Mouse (Mus musculus): ENCODE data around the gene Bscl2. TPM values are rescaled to one million over a fixed set of nuclear protein-coding genes. Genes with fewer than 3 reads are reported as not detected.

Gene Bscl2
- 54.1 and 55.3 TPM in 2 replicates for polyA plus RNA-seq (2014; fragmentation: Nextera tagmentation; extraction: Ambion mirVana)

DNA sequence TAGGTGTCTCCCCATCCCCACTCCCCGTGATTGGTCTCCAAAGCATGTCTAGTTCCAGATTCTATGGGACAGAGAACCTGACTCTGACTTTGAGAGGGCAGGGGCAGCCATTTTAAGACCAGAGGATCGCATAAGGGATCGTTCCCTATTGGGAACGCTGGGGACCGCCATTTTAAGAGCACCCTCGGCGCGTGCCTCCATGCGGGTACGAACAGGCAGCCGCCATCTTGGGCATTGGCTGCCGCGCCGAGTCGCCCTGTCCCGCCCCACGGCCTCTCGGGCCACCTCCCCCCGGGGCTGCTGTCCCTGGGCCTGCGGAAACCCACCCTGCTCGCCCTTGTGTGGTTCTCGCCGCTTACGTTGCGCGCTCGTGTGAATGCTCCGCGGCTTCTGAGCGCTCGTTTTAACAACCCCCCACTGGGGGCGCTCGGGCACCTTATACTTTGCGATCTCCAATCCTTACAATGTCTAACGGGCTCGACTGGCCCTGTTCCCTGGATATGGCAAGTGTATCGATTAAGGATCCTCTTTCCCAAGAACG is at the start of gene Bscl2:
Bscl2 (plus strand) TSS at position 217 of the 541 bp plus-strand sequence.
- Histone ChIP-seq H3K4me2 (ENCODE audit: low read depth) (peak within 1 kb of the TSS; percentile 65), H3K4me3 (ENCODE audit: low read depth, low read length) (peak within 1 kb of the TSS; percentile 44), H3K36me3 (ENCODE audit: control insufficient read depth, insufficient read depth, low read length) (peaks cover 9% of the 10 kb centered on the region), H3K9ac (ENCODE audit: low read length) (peak within 1 kb of the TSS; percentile 79), H3K27me3 (ENCODE audit: control insufficient read depth, insufficient read depth, low read length) (no peaks in the 10 kb centered on the region), H3K9me3 (ENCODE audit: control insufficient read depth, low read length) (no peaks in the 10 kb centered on the region), H3K27ac (ENCODE audit: low read depth, low read length) (peak within 1 kb of the TSS; percentile 90), H3K4me1 (ENCODE audit: control insufficient read depth, insufficient read depth, low read length) (peaks cover 12% of the 10 kb centered on the region)
- DNase-seq (ENCODE audit: low spot score), result peak; percentile 89
- under 1% methylated on average over 38 of the region's 38 CpGs for WGBS
- ATAC-seq (ENCODE audit: insufficient read depth, low FRiP score, low TSS enrichment), result peak; percentile 74

DNA sequence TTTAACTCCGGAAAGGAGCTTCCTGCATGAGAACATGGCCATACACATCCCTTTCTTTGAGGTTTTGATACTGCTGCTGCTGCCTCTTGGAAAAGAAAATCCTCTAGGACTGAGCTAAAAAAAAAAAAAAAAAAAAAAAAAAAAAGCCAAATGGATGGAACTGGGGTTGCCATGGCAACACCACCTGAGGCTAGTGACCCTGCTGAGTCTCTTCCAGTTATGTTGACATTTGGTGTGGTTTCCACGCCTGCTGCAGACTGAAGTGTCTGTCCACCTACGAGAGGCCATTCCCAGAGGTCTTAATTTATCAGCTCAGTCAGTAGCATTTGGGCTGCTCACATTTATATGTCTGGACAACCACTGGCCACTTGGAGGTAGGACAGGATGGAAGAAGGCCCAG is 48.7 kb upstream of the Bscl2 start:
- no peak overlapping the region for H3K9ac ChIP-seq (ENCODE audit: low read length)
- no peak overlapping the region for H3K27ac ChIP-seq (ENCODE audit: low read depth, low read length)
- no peak for ATAC-seq (ENCODE audit: insufficient read depth, low FRiP score, low TSS enrichment)
- H3K36me3 ChIP-seq (ENCODE audit: control insufficient read depth, insufficient read depth, low read length), result peaks cover 5% of the 10 kb centered on the region
- H3K4me1 ChIP-seq (ENCODE audit: control insufficient read depth, insufficient read depth, low read length), result peaks cover 5% of the 10 kb centered on the region; the same call in 1 of the 2 replicates
- DNase-seq (ENCODE audit: low spot score), result peak; percentile 19
- H3K9me3 ChIP-seq (ENCODE audit: control insufficient read depth, low read length), result no peaks in the 10 kb centered on the region
- WGBS, result 13% methylated on average over 3 of the region's 3 CpGs
- H3K4me3 ChIP-seq (ENCODE audit: low read depth, low read length), result no peak overlapping the region
- no peaks in the 10 kb centered on the region for H3K27me3 ChIP-seq (ENCODE audit: control insufficient read depth, insufficient read depth, low read length)
- H3K4me2 ChIP-seq (ENCODE audit: low read depth), result no peak overlapping the region

DNA sequence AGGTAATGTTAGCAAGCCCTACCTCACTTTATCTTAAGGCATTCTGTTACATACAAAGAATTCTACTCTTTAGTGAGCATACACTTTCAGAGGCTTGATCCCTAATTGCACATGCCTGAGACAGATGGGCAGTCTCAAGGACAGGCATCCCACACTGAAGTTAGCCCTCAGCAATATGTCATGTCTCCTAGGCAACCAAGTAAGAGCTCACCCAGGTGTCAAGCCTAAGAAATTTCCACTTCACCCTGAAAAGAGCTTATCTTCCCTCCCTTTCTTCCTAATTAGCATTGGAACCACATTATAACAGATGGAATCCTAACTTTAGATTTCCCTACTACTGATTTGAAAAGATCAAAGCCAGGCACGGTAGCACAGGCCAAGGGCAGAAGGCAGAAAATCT is 48.1 kb upstream of the Bscl2 start:
- no peak overlapping the region for H3K9ac ChIP-seq (ENCODE audit: low read length)
- H3K4me1 ChIP-seq (ENCODE audit: control insufficient read depth, insufficient read depth, low read length), result peaks cover 5% of the 10 kb centered on the region; the same call in 1 of the 2 replicates
- H3K27ac ChIP-seq (ENCODE audit: low read depth, low read length), result no peak overlapping the region
- H3K9me3 ChIP-seq (ENCODE audit: control insufficient read depth, low read length), result no peaks in the 10 kb centered on the region
- DNase-seq (ENCODE audit: low spot score) (no peak), ATAC-seq (ENCODE audit: insufficient read depth, low FRiP score, low TSS enrichment) (no peak)
- H3K27me3 ChIP-seq (ENCODE audit: control insufficient read depth, insufficient read depth, low read length), result no peaks in the 10 kb centered on the region
- H3K4me2 ChIP-seq (ENCODE audit: low read depth), result no peak overlapping the region
- H3K4me3 ChIP-seq (ENCODE audit: low read depth, low read length), result no peak overlapping the region
- H3K36me3 ChIP-seq (ENCODE audit: control insufficient read depth, insufficient read depth, low read length), result peaks cover 12% of the 10 kb centered on the region
- whole genome bisulfite sequencing, result 63% methylated on average over 1 of the region's 1 CpGs

DNA sequence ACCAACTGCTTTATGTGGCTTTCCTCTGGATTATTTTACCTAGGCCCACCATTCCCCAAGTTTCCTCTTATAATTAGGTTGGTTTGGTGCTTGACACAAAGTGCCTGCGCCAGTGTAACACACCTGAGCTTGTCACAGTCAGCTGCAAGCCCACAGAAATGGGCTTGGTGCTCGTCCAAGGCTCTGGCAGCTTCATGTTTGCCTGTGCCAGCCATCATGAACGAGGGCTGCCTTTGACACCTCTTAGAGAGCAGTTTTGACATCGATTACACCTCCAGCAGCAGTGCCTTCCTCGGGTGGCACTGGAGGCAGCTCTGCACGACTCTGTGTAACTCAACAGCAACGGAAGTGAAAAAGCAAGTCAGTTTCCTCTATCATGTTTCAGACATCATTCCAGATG is 47.1 kb upstream of the Bscl2 start:
- 83% methylated on average over 7 of the region's 7 CpGs for WGBS
- peaks cover 12% of the 10 kb centered on the region for H3K36me3 ChIP-seq (ENCODE audit: control insufficient read depth, insufficient read depth, low read length)

DNA sequence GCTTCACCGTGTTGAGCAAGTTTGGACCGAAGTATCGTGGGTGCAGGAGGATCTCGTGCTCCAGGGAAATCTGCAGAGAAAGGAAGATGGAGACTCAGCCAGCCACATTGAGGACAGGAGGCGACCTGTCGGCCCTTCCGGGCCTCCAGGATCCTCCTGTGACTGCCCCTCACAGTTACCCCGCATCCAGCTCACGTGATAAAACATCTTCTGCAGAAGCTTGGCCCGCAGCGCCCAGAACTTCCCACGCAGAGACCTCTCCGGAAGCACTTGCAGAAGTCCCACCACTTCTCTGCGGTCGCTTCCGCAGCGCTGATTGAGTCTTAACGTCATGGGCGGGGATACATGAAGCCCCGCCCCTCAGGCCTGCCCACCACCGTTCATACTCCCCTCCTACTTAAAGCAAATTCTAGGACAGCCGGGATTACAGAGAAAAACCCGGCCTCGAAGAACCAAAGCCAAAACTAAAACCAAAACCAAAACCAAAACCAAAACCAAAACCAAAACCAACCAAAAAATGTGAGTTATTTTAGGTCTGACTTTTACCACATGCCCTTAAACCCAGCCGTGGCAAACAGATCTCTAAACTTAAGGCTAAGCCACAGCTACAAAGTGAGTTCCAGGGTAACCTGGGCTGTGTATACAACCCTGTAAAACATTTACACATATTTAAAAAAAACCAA is 38.9 kb upstream of the Bscl2 start, which contains the start of gene Polr2g:
Polr2g (minus strand) TSS at position 314 of the 683 bp plus-strand sequence.
- H3K27ac ChIP-seq (ENCODE audit: low read depth, low read length), result no peak within 1 kb of the TSS
- H3K4me3 ChIP-seq (ENCODE audit: low read depth, low read length), result peak within 1 kb of the TSS; percentile 71
- H3K27me3 ChIP-seq (ENCODE audit: control insufficient read depth, insufficient read depth, low read length), result no peaks in the 10 kb centered on the region
- peaks cover 8% of the 10 kb centered on the region for H3K36me3 ChIP-seq (ENCODE audit: control insufficient read depth, insufficient read depth, low read length)
- no peaks in the 10 kb centered on the region for H3K9me3 ChIP-seq (ENCODE audit: control insufficient read depth, low read length)
- peaks cover 13% of the 10 kb centered on the region for H3K4me1 ChIP-seq (ENCODE audit: control insufficient read depth, insufficient read depth, low read length)
- ATAC-seq (ENCODE audit: insufficient read depth, low FRiP score, low TSS enrichment) (peak; percentile 68), DNase-seq (ENCODE audit: low spot score) (peak; percentile 94)
- WGBS, result 2% methylated on average over 25 of the region's 25 CpGs
- H3K4me2 ChIP-seq (ENCODE audit: low read depth), result peak within 1 kb of the TSS; percentile 87
- peak within 1 kb of the TSS; percentile 74 for H3K9ac ChIP-seq (ENCODE audit: low read length)

More for the DNA sequence above, 47.1 kb upstream of the Bscl2 start:
- Histone ChIP-seq H3K4me3 (ENCODE audit: low read depth, low read length) (no peak overlapping the region), H3K4me1 (ENCODE audit: control insufficient read depth, insufficient read depth, low read length) (peaks cover 5% of the 10 kb centered on the region; the same call in 1 of the 2 replicates), H3K27ac (ENCODE audit: low read depth, low read length) (no peak overlapping the region), H3K9ac (ENCODE audit: low read length) (no peak overlapping the region), H3K4me2 (ENCODE audit: low read depth) (no peak overlapping the region), H3K27me3 (ENCODE audit: control insufficient read depth, insufficient read depth, low read length) (no peaks in the 10 kb centered on the region), H3K9me3 (ENCODE audit: control insufficient read depth, low read length) (no peaks in the 10 kb centered on the region)
- ATAC-seq (ENCODE audit: insufficient read depth, low FRiP score, low TSS enrichment) (no peak), DNase-seq (ENCODE audit: low spot score) (no peak)

DNA sequence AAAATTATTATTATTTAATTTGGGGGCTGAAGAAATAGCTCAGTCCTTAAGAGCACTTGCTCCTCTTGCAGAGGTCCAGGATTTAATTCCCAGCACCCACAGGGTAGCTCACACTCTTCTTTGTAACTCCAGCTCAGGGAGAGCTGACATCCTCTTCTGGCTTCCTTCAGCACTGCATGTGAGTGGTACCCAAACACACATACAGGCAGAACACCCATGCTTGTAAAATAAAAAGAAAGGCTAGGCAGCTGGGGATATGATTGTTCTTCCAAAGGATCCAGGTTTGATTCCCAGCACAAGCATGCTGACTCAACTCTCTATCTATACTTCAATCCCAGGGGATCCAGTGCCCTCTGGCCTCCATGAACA is 38.3 kb upstream of the Bscl2 start:
- Histone ChIP-seq H3K9me3 (ENCODE audit: control insufficient read depth, low read length) (no peaks in the 10 kb centered on the region), H3K4me2 (ENCODE audit: low read depth) (peak overlapping the region; percentile 2; the same call in 1 of the 2 replicates), H3K4me3 (ENCODE audit: low read depth, low read length) (no peak overlapping the region), H3K27me3 (ENCODE audit: control insufficient read depth, insufficient read depth, low read length) (no peaks in the 10 kb centered on the region), H3K36me3 (ENCODE audit: control insufficient read depth, insufficient read depth, low read length) (peaks cover 3% of the 10 kb centered on the region), H3K4me1 (ENCODE audit: control insufficient read depth, insufficient read depth, low read length) (peaks cover 13% of the 10 kb centered on the region), H3K27ac (ENCODE audit: low read depth, low read length) (no peak overlapping the region), H3K9ac (ENCODE audit: low read length) (no peak overlapping the region)
- ATAC-seq (ENCODE audit: insufficient read depth, low FRiP score, low TSS enrichment) (no peak), DNase-seq (ENCODE audit: low spot score) (no peak)

DNA sequence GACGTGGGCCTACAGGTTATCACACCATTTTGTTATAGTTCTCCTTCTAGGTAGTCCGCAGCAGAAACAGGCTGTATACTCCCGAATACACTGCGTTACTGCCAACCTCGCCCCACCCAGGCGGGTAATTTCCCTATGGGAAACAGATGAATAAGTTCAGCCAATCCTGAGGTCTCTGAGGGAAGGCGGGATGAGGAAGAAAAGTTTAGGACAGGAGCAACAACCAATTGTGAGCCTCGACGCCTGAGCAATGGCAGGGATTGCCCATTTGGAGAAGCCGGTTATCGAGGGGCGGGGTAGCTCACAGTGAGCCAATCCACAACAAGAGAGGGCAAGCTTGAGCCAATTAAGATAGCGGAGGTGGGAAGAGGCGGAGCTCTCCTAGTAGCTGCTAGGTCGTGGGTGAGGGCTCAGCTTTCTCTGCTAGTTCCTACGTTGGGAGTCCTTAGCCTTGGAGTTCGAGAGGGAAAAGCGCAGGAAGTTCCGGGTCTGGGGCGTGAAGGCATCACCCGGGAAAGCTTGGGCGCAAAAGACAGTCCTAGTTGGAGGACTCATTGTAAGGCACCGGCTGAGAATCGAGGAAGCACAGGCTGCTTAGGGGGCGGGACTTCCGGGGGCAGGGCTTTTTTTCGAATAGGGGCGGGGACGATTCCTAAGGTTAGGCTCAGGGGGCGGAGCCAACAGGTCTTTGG is 35.0 kb upstream of the Bscl2 start, which contains the start of gene Zbtb3:
Zbtb3 (plus strand) TSS at position 426 of the 692 bp plus-strand sequence.
- under 1% methylated on average over 30 of the region's 30 CpGs for WGBS
- Histone ChIP-seq H3K4me2 (ENCODE audit: low read depth) (peak within 1 kb of the TSS; percentile 57), H3K4me3 (ENCODE audit: low read depth, low read length) (peak within 1 kb of the TSS; percentile 42), H3K27me3 (ENCODE audit: control insufficient read depth, insufficient read depth, low read length) (no peaks in the 10 kb centered on the region), H3K36me3 (ENCODE audit: control insufficient read depth, insufficient read depth, low read length) (peaks cover 6% of the 10 kb centered on the region), H3K9me3 (ENCODE audit: control insufficient read depth, low read length) (no peaks in the 10 kb centered on the region), H3K27ac (ENCODE audit: low read depth, low read length) (0 out of 2 replicates have a peak within 1 kb of the TSS, but pooled peaks have one; percentile 47), H3K9ac (ENCODE audit: low read length) (peak within 1 kb of the TSS; percentile 52), H3K4me1 (ENCODE audit: control insufficient read depth, insufficient read depth, low read length) (peaks cover 13% of the 10 kb centered on the region)
- ATAC-seq (ENCODE audit: insufficient read depth, low FRiP score, low TSS enrichment), result peak; percentile 99
- DNase-seq (ENCODE audit: low spot score), result peak; percentile 94

DNA sequence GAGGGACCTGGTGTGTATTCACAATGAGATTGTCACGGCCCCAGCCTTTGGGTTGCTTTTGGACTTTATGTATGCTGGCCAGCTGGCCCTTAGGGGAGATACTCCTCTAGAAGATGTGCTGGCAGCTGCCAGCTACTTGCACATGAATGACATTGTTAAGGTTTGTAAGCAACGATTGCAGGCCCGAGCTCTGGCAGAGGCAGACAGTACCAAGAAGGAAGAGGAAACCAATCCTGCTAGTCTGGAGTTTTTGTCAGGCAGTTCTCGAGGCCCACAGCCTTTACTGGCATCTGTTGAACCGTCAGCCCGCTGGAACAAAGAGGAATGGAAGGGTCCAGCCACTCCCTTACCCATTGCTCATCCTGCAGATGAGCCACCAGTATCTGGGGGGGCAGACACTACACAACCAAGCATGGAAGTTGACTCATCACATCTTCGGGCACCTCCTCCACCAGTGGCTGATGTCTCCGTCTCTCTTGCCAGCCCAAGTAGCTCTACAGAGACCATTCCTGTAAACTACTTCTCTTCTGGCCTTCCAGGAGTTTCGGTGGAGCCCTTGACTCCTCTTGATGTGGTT is 34.0 kb upstream of the Bscl2 start:
- no peak for DNase-seq (ENCODE audit: low spot score)
- 93% methylated on average over 9 of the region's 9 CpGs for WGBS
- H3K9me3 ChIP-seq (ENCODE audit: control insufficient read depth, low read length), result no peaks in the 10 kb centered on the region
- H3K4me2 ChIP-seq (ENCODE audit: low read depth), result no peak overlapping the region
- ATAC-seq (ENCODE audit: insufficient read depth, low FRiP score, low TSS enrichment), result no peak
- no peak overlapping the region for H3K9ac ChIP-seq (ENCODE audit: low read length)
- H3K4me3 ChIP-seq (ENCODE audit: low read depth, low read length), result peak overlapping the region; percentile 42; the same call in 1 of the 2 replicates
- H3K27me3 ChIP-seq (ENCODE audit: control insufficient read depth, insufficient read depth, low read length), result no peaks in the 10 kb centered on the region
- no peak overlapping the region for H3K27ac ChIP-seq (ENCODE audit: low read depth, low read length)
- H3K36me3 ChIP-seq (ENCODE audit: control insufficient read depth, insufficient read depth, low read length), result peaks cover 6% of the 10 kb centered on the region
- peaks cover 8% of the 10 kb centered on the region for H3K4me1 ChIP-seq (ENCODE audit: control insufficient read depth, insufficient read depth, low read length)

Measured in neural tube, embryonic 11.5 days (tissue).